Mouse (Mus musculus) stomach, postnatal 0 days (tissue): ENCODE results near the gene Eif5.

ENCODE experiments used
- CTCF ChIP-seq: IDR thresholded peaks from 2 replicates; pipeline ENCODE4 v1.5.1; 2016; ENCODE audit warnings: antibody characterized with exemption, low read depth, mild to moderate bottlenecking, moderate library complexity
- EP300 ChIP-seq: optimal IDR thresholded peaks from 2 replicates; pipeline ENCODE3; 2016; ENCODE audit warnings: antibody characterized with exemption

GRCm38 (mm10) chr12:111507962-111508361 lies 29.9 kb upstream of the Eif5 start:
- TF ChIP-seq EP300: no peak
- TF ChIP-seq CTCF: no peak
